Mouse (Mus musculus): ENCODE results near the gene Timp3. TPM values are rescaled to one million over a fixed set of nuclear protein-coding genes. Genes with fewer than 3 reads are reported as not detected.

Gene Timp3
- polyA plus RNA-seq, 1 experiment from 2014 or later: 208 TPM

DNA sequence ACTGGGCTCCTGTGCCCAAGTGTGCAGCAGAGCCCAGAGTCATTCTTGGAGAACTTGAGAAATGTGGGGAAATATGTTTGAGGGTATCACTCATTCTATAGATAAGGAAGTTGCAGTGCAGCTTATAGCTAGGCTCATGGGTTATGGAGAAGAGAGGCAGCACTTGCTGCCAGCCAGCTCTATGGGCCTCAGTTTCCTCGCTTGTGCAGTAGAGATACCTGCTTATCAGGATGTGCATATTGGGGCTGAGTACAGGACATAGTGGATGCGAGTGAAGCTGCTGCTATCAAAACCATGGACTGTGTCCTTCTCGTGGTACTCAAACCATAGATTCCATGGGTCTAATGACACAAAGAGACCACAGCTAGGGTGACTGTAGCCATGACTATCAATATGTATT is 52.3 kb downstream of the Timp3 start:
- no peaks in the 10 kb centered on the region for H3K4me1 ChIP-seq (ENCODE audit: insufficient read depth, low read depth, low read length)
- H3K4me2 ChIP-seq (replicated peaks; ENCODE audit: low read depth, low read length): no peak overlapping the region
- DNase-seq (ENCODE audit: low spot score) (no peak), ATAC-seq (no peak)
- no peak overlapping the region for H3K27ac ChIP-seq (ENCODE audit: low read length)
- H3K36me3 ChIP-seq (ENCODE audit: insufficient read depth, low read length): peaks cover 5% of the 10 kb centered on the region; the same call in 1 of the 2 replicates
- H3K9me3 ChIP-seq (ENCODE audit: low read length): no peaks in the 10 kb centered on the region
- TF ChIP-seq CTCF (IDR thresholded peaks at IDR 0.05): no peak
- TF ChIP-seq EP300 (IDR thresholded peaks at IDR 0.05): no peak
- H3K4me3 ChIP-seq (ENCODE audit: low read depth, low read length): no peak overlapping the region
- 89% methylated on average over 3 of the region's 3 CpGs for WGBS
- H3K9ac ChIP-seq (replicated peaks; ENCODE audit: low read depth): no peak overlapping the region
- no peaks in the 10 kb centered on the region for H3K27me3 ChIP-seq (replicated peaks; ENCODE audit: insufficient read depth, low read length)

DNA sequence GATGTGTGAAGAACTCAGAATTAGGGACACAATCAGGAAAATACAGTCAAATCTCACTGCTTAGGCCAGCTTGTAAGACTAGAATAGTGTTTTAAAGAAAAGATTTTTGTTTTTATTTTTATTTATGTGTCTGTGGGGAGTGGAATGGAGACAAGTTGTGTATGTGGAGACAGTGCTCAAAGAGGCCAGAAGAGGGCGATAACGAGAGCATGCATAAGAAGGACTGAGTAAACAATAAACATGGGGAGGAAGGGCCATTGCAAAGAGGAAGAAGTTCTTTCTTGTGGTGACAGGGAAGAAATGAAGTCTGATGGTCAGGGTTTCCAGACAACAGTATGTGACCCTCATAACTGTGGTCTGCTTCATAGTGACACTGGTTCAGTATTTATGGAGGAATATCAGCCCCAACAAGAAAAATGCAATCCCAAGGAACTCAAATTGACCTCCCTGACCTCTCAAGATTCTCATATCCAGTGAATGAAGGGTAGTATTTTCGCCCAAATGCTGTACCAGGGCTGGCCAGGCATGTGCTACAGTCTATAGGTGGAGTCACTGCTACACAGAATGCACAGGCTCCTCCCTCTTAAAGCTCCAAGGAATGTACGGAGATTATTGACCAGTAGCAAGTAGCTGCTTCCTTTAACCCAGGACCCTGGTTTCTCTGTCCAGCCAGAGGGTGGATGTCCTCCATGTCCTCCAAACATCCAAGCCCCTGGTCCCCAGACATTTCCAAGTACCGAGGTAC is 56.8 kb downstream of the Timp3 start:
- Histone ChIP-seq H3K27me3 (replicated peaks; ENCODE audit: insufficient read depth, low read length) (no peaks in the 10 kb centered on the region), H3K36me3 (ENCODE audit: insufficient read depth, low read length) (no peaks in the 10 kb centered on the region), H3K9me3 (ENCODE audit: low read length) (no peaks in the 10 kb centered on the region), H3K9ac (replicated peaks; ENCODE audit: low read depth) (no peak overlapping the region), H3K4me3 (ENCODE audit: low read depth, low read length) (no peak overlapping the region), H3K27ac (ENCODE audit: low read length) (no peak overlapping the region), H3K4me1 (ENCODE audit: insufficient read depth, low read depth, low read length) (0 out of 2 replicates have a peak, but pooled peaks cover 3% of the 10 kb centered on the region), H3K4me2 (replicated peaks; ENCODE audit: low read depth, low read length) (no peak overlapping the region)
- no peak for ATAC-seq
- no peak for TF ChIP-seq EP300 (IDR thresholded peaks at IDR 0.05)
- TF ChIP-seq CTCF (IDR thresholded peaks at IDR 0.05): peak; percentile 76
- peak; percentile 64 for DNase-seq (ENCODE audit: low spot score)
- WGBS: 62% methylated on average over 5 of the region's 5 CpGs

- TF ChIP-seq EP300 (IDR thresholded peaks at IDR 0.05): no peak
- no peak for TF ChIP-seq CTCF (IDR thresholded peaks at IDR 0.05)
- Histone ChIP-seq H3K36me3 (ENCODE audit: insufficient read depth, low read length) (no peaks in the 10 kb centered on the region), H3K4me2 (replicated peaks; ENCODE audit: low read depth, low read length) (no peak overlapping the region), H3K4me1 (ENCODE audit: insufficient read depth, low read depth, low read length) (0 out of 2 replicates have a peak, but pooled peaks cover 3% of the 10 kb centered on the region), H3K27me3 (replicated peaks; ENCODE audit: insufficient read depth, low read length) (no peaks in the 10 kb centered on the region), H3K4me3 (ENCODE audit: low read depth, low read length) (no peak overlapping the region), H3K27ac (ENCODE audit: low read length) (0 out of 2 replicates have a peak overlapping the region, but pooled peaks have one; percentile 9), H3K9ac (replicated peaks; ENCODE audit: low read depth) (no peak overlapping the region), H3K9me3 (ENCODE audit: low read length) (no peaks in the 10 kb centered on the region)
- WGBS: 74% methylated on average over 7 of the region's 7 CpGs
- DNase-seq (ENCODE audit: low spot score): no peak
- no peak for ATAC-seq
Observed at GRCm38 (mm10) chr10:86358307-86358975, 58.3 kb downstream of the Timp3 start.

GRCm38 (mm10) chr10:86359208-86359607 is 59.0 kb downstream of the Timp3 start:
- no peaks in the 10 kb centered on the region for H3K36me3 ChIP-seq (ENCODE audit: insufficient read depth, low read length)
- no peak for TF ChIP-seq CTCF (IDR thresholded peaks at IDR 0.05)
- peak; percentile 8; the same call in 1 of the 2 replicates for TF ChIP-seq EP300 (IDR thresholded peaks at IDR 0.05)
- peak; percentile 84 for ATAC-seq
- no peaks in the 10 kb centered on the region for H3K9me3 ChIP-seq (ENCODE audit: low read length)
- no peaks in the 10 kb centered on the region for H3K27me3 ChIP-seq (replicated peaks; ENCODE audit: insufficient read depth, low read length)
- no peak overlapping the region for H3K9ac ChIP-seq (replicated peaks; ENCODE audit: low read depth)
- H3K27ac ChIP-seq (ENCODE audit: low read length): 0 out of 2 replicates have a peak overlapping the region, but pooled peaks have one; percentile 21
- DNase-seq (ENCODE audit: low spot score): peak; percentile 92
- H3K4me1 ChIP-seq (ENCODE audit: insufficient read depth, low read depth, low read length): 0 out of 2 replicates have a peak, but pooled peaks cover 3% of the 10 kb centered on the region
- no peak overlapping the region for H3K4me2 ChIP-seq (replicated peaks; ENCODE audit: low read depth, low read length)
- no peak overlapping the region for H3K4me3 ChIP-seq (ENCODE audit: low read depth, low read length)
- 56% methylated on average over 2 of the region's 2 CpGs for WGBS

DNA sequence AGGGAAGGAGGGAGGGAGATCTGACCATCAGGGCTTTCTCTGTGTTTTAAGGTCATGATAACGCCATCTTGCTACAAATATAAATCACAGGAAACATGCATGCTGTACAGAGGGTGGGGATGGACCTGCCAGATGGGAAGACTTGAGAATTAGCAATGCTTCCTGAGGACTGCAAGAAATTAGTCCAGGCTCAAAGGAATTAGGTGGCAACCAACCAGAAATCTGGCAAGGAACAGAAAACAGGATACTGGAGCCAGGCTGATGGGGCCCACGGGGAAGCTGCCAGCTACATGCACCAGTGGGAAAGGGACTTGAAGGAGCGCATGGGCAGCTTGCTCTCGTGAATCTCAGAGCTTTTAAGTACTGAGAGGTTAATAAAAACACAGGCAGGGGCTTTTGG is 59.5 kb downstream of the Timp3 start:
- peak; percentile 23 for DNase-seq (ENCODE audit: low spot score)
- no peaks in the 10 kb centered on the region for H3K36me3 ChIP-seq (ENCODE audit: insufficient read depth, low read length)
- H3K27ac ChIP-seq (ENCODE audit: low read length): 0 out of 2 replicates have a peak overlapping the region, but pooled peaks have one; percentile 21
- H3K4me2 ChIP-seq (replicated peaks; ENCODE audit: low read depth, low read length): no peak overlapping the region
- no peaks in the 10 kb centered on the region for H3K9me3 ChIP-seq (ENCODE audit: low read length)
- H3K9ac ChIP-seq (replicated peaks; ENCODE audit: low read depth): no peak overlapping the region
- TF ChIP-seq CTCF (IDR thresholded peaks at IDR 0.05): no peak
- TF ChIP-seq EP300 (IDR thresholded peaks at IDR 0.05): no peak
- no peak overlapping the region for H3K4me3 ChIP-seq (ENCODE audit: low read depth, low read length)
- WGBS: 52% methylated on average over 4 of the region's 4 CpGs
- H3K4me1 ChIP-seq (ENCODE audit: insufficient read depth, low read depth, low read length): 0 out of 2 replicates have a peak, but pooled peaks cover 3% of the 10 kb centered on the region
- no peaks in the 10 kb centered on the region for H3K27me3 ChIP-seq (replicated peaks; ENCODE audit: insufficient read depth, low read length)
- peak; percentile 20; the same call in 1 of the 2 replicates for ATAC-seq

- Histone ChIP-seq H3K4me3 (ENCODE audit: low read depth, low read length) (no peak overlapping the region), H3K9ac (replicated peaks; ENCODE audit: low read depth) (no peak overlapping the region), H3K27me3 (replicated peaks; ENCODE audit: insufficient read depth, low read length) (no peaks in the 10 kb centered on the region), H3K9me3 (ENCODE audit: low read length) (no peaks in the 10 kb centered on the region), H3K4me1 (ENCODE audit: insufficient read depth, low read depth, low read length) (0 out of 2 replicates have a peak, but pooled peaks cover 3% of the 10 kb centered on the region), H3K4me2 (replicated peaks; ENCODE audit: low read depth, low read length) (no peak overlapping the region), H3K36me3 (ENCODE audit: insufficient read depth, low read length) (no peaks in the 10 kb centered on the region), H3K27ac (ENCODE audit: low read length) (no peak overlapping the region)
- no peak for TF ChIP-seq CTCF (IDR thresholded peaks at IDR 0.05)
- TF ChIP-seq EP300 (IDR thresholded peaks at IDR 0.05): no peak
- DNase-seq (ENCODE audit: low spot score) (no peak), ATAC-seq (no peak)
- 72% methylated on average over 8 of the region's 8 CpGs for WGBS
Observed at GRCm38 (mm10) chr10:86363669-86364309, 63.6 kb downstream of the Timp3 start.
